Mouse (Mus musculus): ENCODE data around the gene Hoxd9. TPM values are rescaled to one million over a fixed set of nuclear protein-coding genes. Genes with fewer than 3 reads are reported as not detected.

Hoxd9 gene
- polyA plus RNA-seq, 1 experiment from 2014 or later = not detected

DNA sequence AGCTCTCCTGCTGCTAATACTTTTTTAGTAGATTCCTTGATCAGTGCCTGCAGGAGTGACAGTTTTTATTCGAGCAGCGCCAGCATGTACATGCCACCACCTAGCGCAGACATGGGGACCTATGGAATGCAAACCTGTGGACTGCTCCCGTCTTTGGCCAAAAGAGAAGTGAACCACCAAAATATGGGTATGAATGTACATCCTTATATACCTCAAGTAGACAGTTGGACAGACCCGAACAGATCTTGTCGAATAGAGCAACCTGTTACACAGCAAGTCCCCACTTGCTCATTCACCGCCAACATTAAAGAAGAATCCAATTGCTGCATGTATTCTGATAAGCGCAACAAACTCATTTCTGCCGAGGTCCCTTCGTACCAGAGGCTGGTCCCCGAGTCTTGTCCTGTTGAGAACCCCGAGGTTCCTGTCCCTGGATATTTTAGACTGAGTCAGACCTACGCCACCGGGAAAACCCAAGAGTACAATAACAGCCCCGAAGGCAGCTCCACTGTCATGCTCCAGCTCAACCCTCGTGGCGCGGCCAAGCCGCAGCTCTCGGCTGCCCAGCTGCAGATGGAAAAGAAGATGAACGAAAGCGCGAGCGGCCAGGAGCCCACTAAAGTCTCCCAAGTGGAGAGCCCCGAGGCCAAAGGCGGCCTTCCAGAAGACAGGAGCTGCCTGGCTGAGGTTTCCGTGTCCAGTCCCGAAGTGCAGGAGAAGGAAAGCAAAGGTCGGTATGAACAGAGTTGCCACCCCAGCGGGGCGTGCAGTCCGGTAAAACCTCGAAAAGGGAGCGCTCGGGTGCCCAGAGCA is 5.3 kb upstream of the Hoxd9 start:
- no peak overlapping the region for H3K4me3 ChIP-seq (ENCODE audit: low read depth, low read length)
- H3K36me3 ChIP-seq (ENCODE audit: control insufficient read depth, insufficient read depth, low read length) = no peaks in the 10 kb centered on the region
- no peak overlapping the region for H3K9ac ChIP-seq (ENCODE audit: low read depth, low read length)
- no peak overlapping the region for H3K27ac ChIP-seq (ENCODE audit: low read depth, low read length)
- H3K4me1 ChIP-seq (ENCODE audit: control insufficient read depth, insufficient read depth, low read length) = peaks cover 6% of the 10 kb centered on the region
- H3K9me3 ChIP-seq (replicated peaks; ENCODE audit: control insufficient read depth, low read length) = no peaks in the 10 kb centered on the region
- no peak for ATAC-seq (replicated peaks; ENCODE audit: insufficient number of reproducible peaks, low FRiP score, low TSS enrichment)
- H3K27me3 ChIP-seq (ENCODE audit: control insufficient read depth, insufficient read depth, low read length) = peaks cover 95% of the 10 kb centered on the region
- 4% methylated on average over 35 of the region's 35 CpGs for WGBS (ENCODE audit: insufficient replicate concordance)
- H3K4me2 ChIP-seq = no peak overlapping the region

DNA sequence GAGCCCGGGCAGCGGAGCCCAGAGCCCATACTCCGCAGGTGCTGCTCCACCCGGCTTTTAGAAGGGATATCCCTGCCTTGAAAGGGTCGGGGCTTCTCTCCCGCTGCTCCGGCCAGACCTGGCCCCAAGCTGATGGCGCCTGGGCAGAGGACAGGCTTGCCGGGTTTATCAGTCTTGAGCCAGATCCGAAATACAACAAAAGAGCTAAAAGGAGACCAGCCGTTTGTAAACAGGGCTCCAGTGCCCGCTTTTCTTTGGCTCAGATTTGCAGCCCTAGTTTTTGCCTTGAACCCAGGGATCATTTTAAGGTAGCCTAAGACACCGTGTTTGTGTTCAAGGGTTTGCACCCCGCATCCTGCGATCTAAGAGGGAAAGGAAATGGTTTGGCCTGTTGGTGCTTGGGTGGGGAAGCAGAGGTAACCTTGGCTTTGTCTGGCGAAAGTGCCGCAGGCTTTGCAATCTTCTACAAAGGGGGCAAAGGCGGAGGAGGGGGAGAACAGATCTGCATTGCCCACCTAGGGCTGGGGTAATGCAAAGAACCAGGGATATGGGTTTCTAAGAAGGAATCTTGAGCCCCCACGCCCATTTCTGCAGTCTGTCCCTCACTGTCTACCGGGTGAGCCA is 4.6 kb upstream of the Hoxd9 start:
- H3K9ac ChIP-seq (ENCODE audit: low read depth, low read length) = no peak overlapping the region
- peaks cover 7% of the 10 kb centered on the region for H3K4me1 ChIP-seq (ENCODE audit: control insufficient read depth, insufficient read depth, low read length)
- no peak overlapping the region for H3K4me2 ChIP-seq
- H3K4me3 ChIP-seq (ENCODE audit: low read depth, low read length) = no peak overlapping the region
- H3K27ac ChIP-seq (ENCODE audit: low read depth, low read length) = no peak overlapping the region
- H3K9me3 ChIP-seq (replicated peaks; ENCODE audit: control insufficient read depth, low read length) = no peaks in the 10 kb centered on the region
- ATAC-seq (replicated peaks; ENCODE audit: insufficient number of reproducible peaks, low FRiP score, low TSS enrichment) = no peak
- H3K36me3 ChIP-seq (ENCODE audit: control insufficient read depth, insufficient read depth, low read length) = no peaks in the 10 kb centered on the region
- peaks cover 95% of the 10 kb centered on the region for H3K27me3 ChIP-seq (ENCODE audit: control insufficient read depth, insufficient read depth, low read length)
- under 1% methylated on average over 20 of the region's 20 CpGs for WGBS (ENCODE audit: insufficient replicate concordance)

DNA sequence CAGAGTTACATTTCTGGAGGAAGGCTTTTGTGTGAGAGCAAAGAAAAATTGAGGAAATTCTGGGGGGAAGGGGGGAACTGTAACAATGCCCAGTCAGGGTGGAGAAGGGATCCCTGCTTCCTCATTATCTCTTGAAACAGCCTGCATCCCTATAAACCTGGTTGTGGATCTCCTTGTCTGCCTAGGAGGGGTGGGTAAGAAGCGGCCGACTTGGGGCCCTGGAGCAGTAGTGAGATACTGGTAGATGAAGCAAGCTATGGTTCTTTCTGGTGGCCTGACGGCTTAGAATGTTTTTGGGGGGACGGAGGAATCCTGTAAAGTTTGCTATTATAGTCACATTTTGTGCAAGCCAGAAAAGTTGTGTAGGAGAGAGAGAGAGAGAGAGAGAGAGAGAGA is 4.1 kb upstream of the Hoxd9 start:
- H3K9me3 ChIP-seq (replicated peaks; ENCODE audit: control insufficient read depth, low read length) = no peaks in the 10 kb centered on the region
- 6% methylated on average over 4 of the region's 4 CpGs for WGBS (ENCODE audit: insufficient replicate concordance)
- ATAC-seq (replicated peaks; ENCODE audit: insufficient number of reproducible peaks, low FRiP score, low TSS enrichment) = no peak
- no peak overlapping the region for H3K9ac ChIP-seq (ENCODE audit: low read depth, low read length)
- no peak overlapping the region for H3K4me2 ChIP-seq
- H3K36me3 ChIP-seq (ENCODE audit: control insufficient read depth, insufficient read depth, low read length) = no peaks in the 10 kb centered on the region
- no peak overlapping the region for H3K4me3 ChIP-seq (ENCODE audit: low read depth, low read length)
- peaks cover 8% of the 10 kb centered on the region for H3K4me1 ChIP-seq (ENCODE audit: control insufficient read depth, insufficient read depth, low read length)
- H3K27me3 ChIP-seq (ENCODE audit: control insufficient read depth, insufficient read depth, low read length) = peaks cover 95% of the 10 kb centered on the region
- H3K27ac ChIP-seq (ENCODE audit: low read depth, low read length) = no peak overlapping the region

DNA sequence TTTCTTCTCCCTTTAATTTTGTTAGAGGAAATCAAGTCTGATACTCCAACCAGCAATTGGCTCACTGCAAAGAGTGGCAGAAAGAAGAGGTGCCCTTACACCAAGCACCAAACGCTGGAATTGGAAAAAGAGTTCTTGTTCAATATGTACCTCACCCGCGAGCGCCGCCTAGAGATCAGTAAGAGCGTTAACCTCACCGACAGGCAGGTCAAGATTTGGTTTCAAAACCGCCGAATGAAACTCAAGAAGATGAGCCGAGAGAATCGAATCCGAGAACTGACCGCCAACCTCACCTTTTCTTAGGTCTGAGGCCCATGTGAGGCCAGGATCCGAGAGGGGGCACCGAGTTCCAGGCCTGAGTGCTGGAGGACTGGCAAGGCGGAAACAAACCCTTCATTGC is 3.5 kb upstream of the Hoxd9 start:
- no peak for ATAC-seq (replicated peaks; ENCODE audit: insufficient number of reproducible peaks, low FRiP score, low TSS enrichment)
- no peak overlapping the region for H3K27ac ChIP-seq (ENCODE audit: low read depth, low read length)
- no peaks in the 10 kb centered on the region for H3K36me3 ChIP-seq (ENCODE audit: control insufficient read depth, insufficient read depth, low read length)
- H3K4me3 ChIP-seq (ENCODE audit: low read depth, low read length) = no peak overlapping the region
- no peak overlapping the region for H3K4me2 ChIP-seq
- no peak overlapping the region for H3K9ac ChIP-seq (ENCODE audit: low read depth, low read length)
- peaks cover 8% of the 10 kb centered on the region for H3K4me1 ChIP-seq (ENCODE audit: control insufficient read depth, insufficient read depth, low read length)
- H3K9me3 ChIP-seq (replicated peaks; ENCODE audit: control insufficient read depth, low read length) = no peaks in the 10 kb centered on the region
- H3K27me3 ChIP-seq (ENCODE audit: control insufficient read depth, insufficient read depth, low read length) = peaks cover 95% of the 10 kb centered on the region
- 3% methylated on average over 16 of the region's 16 CpGs for WGBS (ENCODE audit: insufficient replicate concordance)

DNA sequence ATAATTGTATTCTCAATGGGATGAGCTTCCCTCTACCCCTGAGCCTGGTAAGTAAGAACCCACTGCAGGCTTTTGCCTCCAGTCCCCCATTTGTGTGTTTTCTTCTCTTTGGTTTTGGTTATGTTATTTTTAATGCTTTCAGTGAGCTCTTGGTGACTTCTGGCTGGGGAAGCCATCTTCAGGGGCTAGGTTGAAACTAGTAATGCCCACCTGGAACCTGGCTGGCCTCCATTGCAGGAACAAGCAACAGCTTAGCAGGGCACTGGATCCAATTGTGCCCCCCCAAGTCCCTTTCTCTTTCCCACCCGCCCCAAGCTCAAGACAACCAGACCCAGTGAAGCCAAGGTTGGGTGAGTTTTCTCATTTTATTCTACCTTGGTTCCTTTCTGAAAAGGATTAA is 2.1 kb upstream of the Hoxd9 start:
- Histone ChIP-seq H3K27ac (ENCODE audit: low read depth, low read length) (no peak overlapping the region), H3K4me2 (no peak overlapping the region), H3K9ac (ENCODE audit: low read depth, low read length) (no peak overlapping the region), H3K4me3 (ENCODE audit: low read depth, low read length) (no peak overlapping the region), H3K4me1 (ENCODE audit: control insufficient read depth, insufficient read depth, low read length) (peaks cover 8% of the 10 kb centered on the region), H3K36me3 (ENCODE audit: control insufficient read depth, insufficient read depth, low read length) (no peaks in the 10 kb centered on the region), H3K27me3 (ENCODE audit: control insufficient read depth, insufficient read depth, low read length) (peaks cover 96% of the 10 kb centered on the region), H3K9me3 (replicated peaks; ENCODE audit: control insufficient read depth, low read length) (no peaks in the 10 kb centered on the region)
- no peak for ATAC-seq (replicated peaks; ENCODE audit: insufficient number of reproducible peaks, low FRiP score, low TSS enrichment)
- WGBS (ENCODE audit: insufficient replicate concordance) = 4% methylated on average over 1 of the region's 1 CpGs

DNA sequence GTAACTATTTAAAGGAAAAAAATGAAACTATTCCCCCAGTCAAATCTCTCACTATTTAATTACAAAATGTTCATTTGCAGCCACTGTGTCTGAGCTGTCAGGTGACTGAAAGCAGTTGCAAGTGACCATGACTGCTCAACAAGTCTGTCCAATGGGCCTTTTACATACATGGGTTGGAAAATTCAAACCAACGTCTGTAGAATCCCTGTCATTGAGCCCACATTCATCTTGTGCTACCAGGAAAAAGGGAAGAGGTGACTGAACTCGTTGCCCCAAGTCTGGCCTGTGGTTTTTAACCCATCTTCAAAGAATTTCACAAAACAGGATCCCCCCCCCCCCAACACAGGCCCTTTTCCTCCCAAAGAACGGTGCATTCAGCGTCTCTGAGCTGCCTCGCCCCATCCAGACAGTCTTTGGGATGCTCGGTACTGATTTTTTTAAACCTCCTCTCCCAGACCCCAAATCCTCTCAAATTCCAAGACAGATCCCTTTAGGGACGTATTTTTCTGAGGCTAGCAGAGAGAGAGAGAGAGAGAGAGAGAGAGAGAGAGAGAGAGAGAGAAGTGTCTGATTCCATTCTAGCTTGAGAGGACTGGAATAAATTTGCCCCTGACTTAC is 1.6 kb upstream of the Hoxd9 start:
- Histone ChIP-seq H3K27ac (ENCODE audit: low read depth, low read length) (no peak overlapping the region), H3K4me1 (ENCODE audit: control insufficient read depth, insufficient read depth, low read length) (peaks cover 8% of the 10 kb centered on the region), H3K4me2 (no peak overlapping the region), H3K9ac (ENCODE audit: low read depth, low read length) (no peak overlapping the region), H3K9me3 (replicated peaks; ENCODE audit: control insufficient read depth, low read length) (no peaks in the 10 kb centered on the region), H3K27me3 (ENCODE audit: control insufficient read depth, insufficient read depth, low read length) (peaks cover 99% of the 10 kb centered on the region), H3K36me3 (ENCODE audit: control insufficient read depth, insufficient read depth, low read length) (no peaks in the 10 kb centered on the region), H3K4me3 (ENCODE audit: low read depth, low read length) (no peak overlapping the region)
- no peak for ATAC-seq (replicated peaks; ENCODE audit: insufficient number of reproducible peaks, low FRiP score, low TSS enrichment)
- 2% methylated on average over 7 of the region's 7 CpGs for WGBS (ENCODE audit: insufficient replicate concordance)

DNA sequence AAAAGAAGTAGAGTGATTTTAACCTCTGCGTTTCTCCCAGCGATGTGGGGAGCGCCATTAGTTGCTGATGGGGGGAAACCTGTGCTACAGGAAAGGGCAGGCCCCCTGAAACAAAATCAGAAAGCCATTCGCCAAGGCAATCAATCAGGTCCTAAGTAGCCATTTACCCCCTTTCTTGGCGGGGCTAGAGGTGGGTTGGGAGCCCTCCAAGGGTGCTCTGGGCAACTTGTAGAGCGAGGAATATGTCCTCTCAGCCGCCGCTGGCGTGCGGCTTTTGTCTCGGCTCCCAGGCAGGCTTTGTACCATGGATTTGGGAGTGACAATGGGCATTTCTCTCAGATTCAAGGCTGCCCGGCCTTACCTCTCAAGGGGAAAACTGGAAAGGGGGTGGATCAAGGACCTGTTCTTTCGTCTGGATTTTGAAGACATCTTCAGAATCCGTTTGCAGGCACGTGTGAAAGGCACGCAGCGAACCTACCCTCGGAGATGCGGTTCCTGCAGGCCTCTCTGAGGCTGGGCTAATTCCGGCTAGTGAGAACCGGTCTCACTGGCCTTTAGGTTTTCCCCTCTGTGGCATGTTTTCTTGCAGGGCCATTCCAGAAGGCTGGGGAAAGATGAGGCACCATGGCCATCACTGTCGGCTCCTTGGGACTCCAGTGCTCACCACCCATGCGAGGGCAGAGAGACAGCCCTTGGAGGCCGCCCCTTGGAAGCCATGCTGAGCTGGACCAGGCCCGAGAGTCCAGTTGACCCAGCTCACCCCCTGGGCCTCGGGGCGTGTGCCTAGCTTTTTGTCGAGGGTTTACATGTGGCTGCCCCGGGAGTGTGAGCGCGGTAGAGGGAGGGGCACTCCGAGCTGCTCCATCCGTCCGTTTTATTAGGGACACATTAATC is 838 bp upstream of the Hoxd9 start:
- no peak overlapping the region for H3K4me2 ChIP-seq
- no peak overlapping the region for H3K27ac ChIP-seq (ENCODE audit: low read depth, low read length)
- no peaks in the 10 kb centered on the region for H3K9me3 ChIP-seq (replicated peaks; ENCODE audit: control insufficient read depth, low read length)
- H3K36me3 ChIP-seq (ENCODE audit: control insufficient read depth, insufficient read depth, low read length) = no peaks in the 10 kb centered on the region
- no peak for ATAC-seq (replicated peaks; ENCODE audit: insufficient number of reproducible peaks, low FRiP score, low TSS enrichment)
- WGBS (ENCODE audit: insufficient replicate concordance) = 2% methylated on average over 34 of the region's 34 CpGs
- no peak overlapping the region for H3K4me3 ChIP-seq (ENCODE audit: low read depth, low read length)
- no peak overlapping the region for H3K9ac ChIP-seq (ENCODE audit: low read depth, low read length)
- peaks cover 99% of the 10 kb centered on the region for H3K27me3 ChIP-seq (ENCODE audit: control insufficient read depth, insufficient read depth, low read length)
- peaks cover 2% of the 10 kb centered on the region; the same call in 1 of the 2 replicates for H3K4me1 ChIP-seq (ENCODE audit: control insufficient read depth, insufficient read depth, low read length)

All from heart, embryonic 11.5 days (tissue).